Mouse (Mus musculus) granulocyte monocyte progenitor cell, adult 5-6 weeks (primary cell): ENCODE measurements around the gene Rad54l. TPM values are rescaled to one million over a fixed set of nuclear protein-coding genes. Genes with fewer than 3 reads are reported as not detected.

ENCODE experiments used
- ATAC-seq: replicated peaks from 2 replicates; pipeline ENCODE4 v1.8.0; 2016; ENCODE audit warnings: mild to moderate bottlenecking, moderate TSS enrichment, inconsistent platforms; ENCODE audit not compliant: poor library complexity, severe bottlenecking
- total RNA-seq, 2 experiments: library from RNA; stranded (forward) in 1 of 2; stranded (reverse) in 1 of 2; fragments of 200-712, 200-1000 nt in 1 of 2; fragments of >200 nt in 1 of 2; fragmentation: Nextera tagmentation in 1 of 2; gene quantifications; 2 replicates each; pipeline ENCODE4 v1.2.3; 2014 to 2017

Rad54l gene
- total RNA-seq, 2 experiments from 2014 or later, result 27.9 to 37.5 TPM

DNA sequence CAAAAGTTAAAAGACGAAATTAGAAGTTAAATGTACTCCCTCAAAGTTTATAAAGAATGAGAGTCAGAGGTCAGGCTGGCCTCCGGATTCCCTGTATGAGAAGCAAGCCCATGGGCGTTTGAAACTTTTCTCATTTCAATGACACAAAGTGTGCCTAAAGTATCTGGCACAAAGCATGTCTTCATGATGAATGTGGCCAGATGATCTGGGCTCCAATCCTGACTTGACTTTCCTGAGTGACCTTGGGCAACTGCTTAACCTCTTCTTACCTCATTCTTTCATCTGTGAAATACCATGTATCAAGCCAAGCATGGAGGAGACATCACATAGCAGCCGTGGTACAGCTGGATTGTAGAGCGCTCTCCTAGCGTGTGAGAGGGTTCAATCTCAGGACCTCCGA lies 18.8 kb upstream of the Rad54l start:
- no peak for ATAC-seq

DNA sequence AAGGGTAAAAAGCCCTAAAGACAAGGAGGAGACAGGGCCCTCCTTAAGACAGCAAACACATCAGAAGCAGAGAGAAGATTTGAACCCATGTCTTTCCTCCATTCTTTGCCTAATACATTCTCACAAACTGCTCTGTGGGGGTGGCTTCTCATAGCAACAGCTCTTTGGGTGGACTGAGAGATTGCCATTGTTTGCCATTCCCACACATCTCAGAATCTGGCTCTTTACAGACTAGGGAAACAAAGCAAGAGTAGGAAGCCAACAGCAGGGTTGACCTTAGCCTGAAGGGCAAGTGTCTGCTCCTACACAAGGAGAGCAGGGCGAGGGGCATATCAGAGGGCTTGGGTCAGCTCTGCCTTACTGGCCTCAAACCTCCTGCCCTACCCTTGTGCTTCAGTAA lies 18.2 kb upstream of the Rad54l start:
- ATAC-seq, result no peak

DNA sequence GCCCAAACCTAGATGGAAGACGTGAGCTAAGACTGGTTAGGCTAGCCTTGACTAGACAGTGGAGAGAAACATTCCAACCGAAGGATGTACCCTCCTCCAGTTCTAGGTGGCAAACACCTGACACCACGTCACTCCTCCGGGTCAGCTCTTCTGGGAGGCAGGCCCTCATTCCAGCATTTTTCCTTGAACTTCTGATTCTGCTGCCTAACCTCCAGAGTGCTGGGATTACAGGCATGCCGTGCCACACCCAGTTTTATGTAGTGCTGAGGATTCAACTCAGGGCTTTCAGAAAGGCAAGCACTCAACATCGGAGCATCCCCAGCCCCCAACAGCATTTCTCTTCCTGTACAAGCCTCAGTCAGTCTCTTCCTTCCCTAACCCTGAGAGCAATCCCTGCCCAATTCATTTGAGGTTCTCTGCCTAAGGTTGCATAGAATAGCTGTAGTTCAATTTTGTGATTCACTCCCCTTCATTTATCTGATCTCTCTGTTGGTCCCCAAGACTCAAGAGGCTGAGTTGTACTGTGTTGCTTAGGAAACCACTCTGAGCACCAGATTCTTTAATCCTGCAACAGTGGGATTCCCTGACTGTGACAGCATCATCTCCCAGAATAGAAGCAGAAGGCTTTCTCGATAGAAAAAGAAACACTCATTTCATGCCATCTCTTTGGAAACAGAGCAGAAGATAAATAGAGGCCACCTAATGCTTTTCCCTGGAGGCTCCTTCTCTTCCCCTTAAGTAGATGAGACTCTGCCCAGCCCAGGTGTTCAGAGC lies 17.5 kb upstream of the Rad54l start:
- ATAC-seq, result no peak

DNA sequence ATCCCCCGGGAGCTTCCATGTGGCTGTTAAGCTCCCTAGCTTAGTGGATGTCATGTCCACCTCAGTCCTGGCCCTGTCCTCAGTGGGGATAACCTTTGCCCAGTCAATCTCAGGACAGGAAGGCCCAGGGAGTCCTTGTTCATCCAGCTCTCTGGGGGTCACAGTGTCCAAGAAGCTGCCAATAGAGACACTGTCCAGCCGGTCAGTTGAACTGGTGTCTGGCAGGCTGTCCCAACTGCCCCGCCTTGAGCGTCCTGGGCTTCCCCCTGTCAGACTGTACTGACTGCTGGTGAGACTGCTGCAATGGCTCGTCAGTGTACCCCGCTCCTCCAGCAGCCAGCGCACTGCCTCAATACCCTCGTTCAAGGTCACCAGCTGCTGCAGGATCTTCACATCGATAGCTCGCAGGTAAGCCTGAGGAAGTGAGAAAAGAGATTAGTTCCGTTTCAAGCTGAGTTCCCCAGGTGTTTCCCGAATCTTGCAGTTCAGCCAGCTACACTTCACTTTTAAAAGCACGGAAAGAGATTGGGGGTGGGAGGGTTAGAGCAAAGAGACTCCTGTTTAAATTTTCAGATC lies 14.0 kb upstream of the Rad54l start:
- 0 out of 2 replicates have a peak, but pooled peaks have one; percentile 14 for ATAC-seq

DNA sequence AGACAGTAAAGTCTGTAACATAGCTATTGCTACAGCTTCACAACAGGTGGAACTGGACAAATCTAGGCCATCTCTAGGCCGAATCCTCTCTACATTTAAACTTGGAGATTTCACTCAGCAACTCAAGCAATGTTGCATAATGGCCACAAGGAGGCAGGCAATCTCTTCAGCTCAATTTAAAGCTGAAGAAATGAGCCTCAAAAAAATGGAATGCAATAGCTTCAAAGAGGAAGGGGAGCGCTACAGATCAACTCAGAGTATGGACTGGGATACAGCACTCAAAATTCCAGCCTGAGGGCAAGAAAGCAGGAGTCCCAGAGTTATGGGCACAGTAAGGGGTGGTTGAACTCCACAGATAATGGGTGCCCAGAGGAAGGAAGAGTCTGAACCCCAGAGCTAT lies 11.5 kb upstream of the Rad54l start:
- ATAC-seq, result peak; percentile 77

DNA sequence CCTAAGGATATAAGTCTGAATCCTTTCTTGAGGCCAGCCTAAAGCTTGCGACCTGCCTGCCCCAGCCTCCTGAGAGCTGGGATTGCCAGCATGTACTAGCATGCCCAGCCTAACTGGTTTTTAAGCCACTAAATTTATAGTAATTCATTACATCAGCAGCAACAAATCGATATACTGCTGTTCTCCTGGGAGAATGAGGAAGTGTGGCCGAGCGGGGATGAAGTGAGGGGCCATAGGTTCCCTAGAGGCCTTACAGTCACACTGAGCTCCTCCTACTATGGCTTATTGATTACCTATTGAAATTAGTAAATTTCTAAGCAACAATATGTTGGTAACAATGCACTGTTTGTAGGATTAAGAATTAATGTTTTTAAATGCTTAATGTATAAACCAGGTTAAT lies 9.6 kb upstream of the Rad54l start:
- no peak; the same call in 1 of the 2 replicates for ATAC-seq

DNA sequence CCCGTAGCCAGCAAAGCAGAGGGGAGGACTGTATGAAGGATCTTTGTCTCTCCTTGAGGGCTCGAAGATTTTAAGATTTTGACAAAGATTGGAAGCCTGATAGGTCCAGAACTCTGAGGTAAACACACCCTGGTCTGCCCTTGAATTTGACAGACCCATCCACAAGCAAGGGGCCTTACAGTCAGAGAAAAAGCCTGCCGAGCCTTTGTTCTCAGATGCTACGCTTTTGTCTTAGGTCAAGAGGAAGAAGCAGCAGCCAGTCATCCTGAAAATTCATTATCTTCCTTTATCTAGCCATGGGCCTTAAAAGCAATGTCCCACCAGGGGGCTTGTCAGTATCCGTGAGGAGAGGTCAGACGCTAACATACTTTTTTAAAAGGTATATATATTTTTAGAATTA lies 4.5 kb upstream of the Rad54l start:
- ATAC-seq, result no peak

DNA sequence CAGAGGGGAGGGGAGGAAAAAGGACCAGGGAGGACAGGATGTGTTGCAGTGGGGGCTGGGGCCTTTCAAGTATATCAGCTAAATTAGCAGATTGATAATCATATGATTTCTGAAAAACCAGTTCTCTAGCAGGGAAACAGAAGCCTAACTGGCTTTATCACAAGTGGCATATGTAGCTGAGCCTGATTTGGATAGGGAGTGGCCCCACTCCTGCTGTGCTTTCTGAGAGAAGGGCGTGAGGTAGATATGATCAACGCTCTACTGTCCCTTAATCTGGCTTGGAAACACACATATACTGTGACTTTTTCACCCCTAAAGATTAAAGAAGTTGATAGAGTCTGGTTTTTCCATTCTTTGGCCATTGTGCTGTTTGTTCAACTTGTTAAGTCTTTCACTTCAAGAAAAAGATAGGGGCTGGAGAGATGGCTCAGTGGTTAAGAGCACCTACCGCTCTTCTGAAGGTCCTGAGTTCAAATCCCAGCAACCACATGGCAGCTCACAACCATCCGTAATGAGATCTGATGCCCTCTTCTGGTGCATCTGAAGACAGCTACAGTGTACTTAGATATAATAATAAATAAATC lies 2.4 kb upstream of the Rad54l start:
- ATAC-seq, result no peak

DNA sequence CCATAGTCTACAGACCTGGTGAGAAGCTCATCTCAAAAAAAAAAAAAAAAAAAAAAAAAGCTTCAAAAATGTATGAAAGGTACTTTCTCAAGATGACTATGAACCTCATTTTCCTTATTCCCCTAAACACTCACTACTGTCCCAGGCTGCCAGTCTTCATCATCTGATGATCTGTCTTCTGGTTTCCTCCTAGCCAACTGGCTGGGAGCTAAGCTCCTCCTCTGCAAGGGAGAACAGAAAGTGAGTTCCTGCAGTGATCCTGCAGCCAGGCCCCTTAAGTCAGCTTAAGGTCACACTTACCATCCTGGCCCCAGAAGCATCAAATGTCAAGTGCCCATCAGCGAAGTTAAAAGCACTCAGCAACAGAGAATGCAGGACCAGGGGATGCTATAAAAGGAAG lies 728 bp downstream of the Rad54l start:
- peak; percentile 66 for ATAC-seq

DNA sequence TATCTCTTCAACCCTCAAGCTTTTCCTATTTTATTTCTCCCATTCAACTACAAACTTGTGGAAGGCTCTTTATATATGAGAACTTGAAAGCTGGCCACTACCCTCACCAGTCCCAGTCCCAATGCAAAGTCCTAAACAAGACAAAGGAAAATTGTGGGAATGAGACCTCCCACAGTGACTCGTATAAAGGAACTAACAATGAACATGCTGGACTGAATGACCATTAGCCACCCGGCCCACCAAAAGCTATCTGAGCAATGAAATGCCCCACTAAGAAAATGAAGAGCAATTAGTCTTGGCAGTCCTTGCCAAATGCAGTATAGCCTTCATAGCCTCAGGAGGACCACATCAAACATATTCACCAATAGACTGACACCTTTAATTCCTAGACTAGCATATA lies 12.0 kb downstream of the Rad54l start:
- ATAC-seq, result no peak

DNA sequence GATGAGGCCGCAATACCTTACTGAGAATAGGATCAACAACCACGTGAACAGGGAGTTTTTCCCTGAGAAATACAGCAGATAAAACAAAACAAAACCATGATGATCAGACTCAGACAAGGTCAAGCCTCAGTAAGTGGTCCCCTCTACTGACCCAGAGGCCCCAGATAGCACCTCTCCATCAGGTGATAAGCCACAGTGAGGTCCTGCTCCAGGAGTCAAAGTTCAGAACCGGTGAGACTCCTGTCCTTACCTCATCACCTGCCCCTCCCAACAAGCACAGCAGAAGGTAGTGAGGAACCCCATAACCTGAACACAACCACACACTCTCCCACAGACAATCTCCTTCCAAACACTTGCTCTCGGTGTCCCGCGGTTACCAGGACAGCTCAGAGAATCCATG lies 12.8 kb downstream of the Rad54l start:
- ATAC-seq, result no peak

DNA sequence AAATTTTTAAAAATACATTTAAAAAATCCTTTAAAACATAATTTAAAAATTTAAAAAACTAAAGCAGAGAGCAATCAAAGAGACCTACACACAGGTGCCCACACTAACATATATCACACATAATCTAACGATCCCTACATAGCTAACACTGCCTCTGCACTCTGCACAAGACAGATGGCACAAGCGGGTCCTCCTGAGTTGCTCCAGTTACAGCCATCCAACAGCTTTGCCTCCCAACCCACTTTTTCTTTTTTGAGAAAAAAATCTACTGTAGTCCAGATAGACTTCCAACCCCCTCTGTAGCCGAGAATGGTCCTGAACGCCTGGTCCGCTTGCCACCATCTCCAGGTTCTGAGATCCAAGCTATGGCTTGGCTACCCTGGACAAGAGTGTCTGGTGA lies 18.2 kb downstream of the Rad54l start:
- ATAC-seq, result no peak

DNA sequence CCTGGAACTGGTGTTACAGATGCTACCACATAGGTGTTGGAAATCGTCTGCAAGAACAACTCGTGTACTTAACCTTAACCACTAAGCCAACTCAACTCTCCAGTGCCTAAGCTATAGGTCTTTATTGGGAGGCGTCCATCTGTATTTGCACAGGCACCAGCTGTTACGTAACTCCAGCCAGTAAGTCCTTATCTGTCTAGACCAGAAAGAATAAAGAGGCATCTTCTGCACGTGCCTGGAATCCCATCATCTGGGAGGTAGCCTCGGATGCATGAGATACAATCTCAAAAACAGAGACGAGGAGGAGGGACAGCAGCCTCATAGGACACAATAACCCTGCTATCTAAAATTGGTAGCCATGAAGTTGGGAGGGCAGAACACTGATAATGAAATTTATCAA lies 22.5 kb downstream of the Rad54l start:
- ATAC-seq, result no peak

DNA sequence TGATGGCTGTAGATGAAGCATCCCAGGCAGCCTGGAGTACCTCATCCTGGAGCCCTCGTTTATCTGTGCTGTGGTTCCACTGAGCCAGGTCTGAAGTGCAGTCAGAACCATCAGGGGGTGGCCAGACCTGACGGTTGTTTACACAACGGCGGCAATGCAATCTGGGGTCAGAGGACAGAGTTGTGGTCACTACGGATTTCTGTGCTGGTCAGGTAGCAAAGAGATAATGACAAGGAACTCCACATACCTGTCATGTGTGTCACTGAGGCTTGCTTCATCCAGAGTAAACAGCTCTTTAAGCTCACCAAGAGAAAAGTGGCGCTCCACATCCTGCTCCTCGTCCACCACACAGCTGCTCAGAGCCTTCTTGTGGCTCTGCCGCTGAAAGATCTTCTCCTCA lies 26.3 kb downstream of the Rad54l start:
- ATAC-seq, result no peak

DNA sequence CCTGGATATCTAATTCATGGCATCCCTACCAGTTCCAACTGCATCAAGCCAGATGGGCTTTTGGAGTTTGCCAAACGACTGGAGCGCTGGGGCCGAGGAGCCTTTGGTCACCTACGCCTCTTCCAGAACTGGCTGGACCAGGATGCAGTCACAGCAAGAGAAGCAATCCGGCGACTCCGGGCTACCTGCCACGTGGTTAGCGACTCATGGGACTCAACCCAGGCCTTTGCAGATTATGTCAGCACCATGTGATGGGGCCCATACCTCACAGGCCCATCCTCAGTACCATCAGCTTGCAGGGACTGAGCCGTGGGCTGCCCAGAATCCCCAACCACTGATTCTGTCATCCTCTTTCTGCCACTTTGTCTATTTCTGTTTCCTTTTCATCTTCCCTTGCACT lies 27.2 kb downstream of the Rad54l start:
- no peak for ATAC-seq

DNA sequence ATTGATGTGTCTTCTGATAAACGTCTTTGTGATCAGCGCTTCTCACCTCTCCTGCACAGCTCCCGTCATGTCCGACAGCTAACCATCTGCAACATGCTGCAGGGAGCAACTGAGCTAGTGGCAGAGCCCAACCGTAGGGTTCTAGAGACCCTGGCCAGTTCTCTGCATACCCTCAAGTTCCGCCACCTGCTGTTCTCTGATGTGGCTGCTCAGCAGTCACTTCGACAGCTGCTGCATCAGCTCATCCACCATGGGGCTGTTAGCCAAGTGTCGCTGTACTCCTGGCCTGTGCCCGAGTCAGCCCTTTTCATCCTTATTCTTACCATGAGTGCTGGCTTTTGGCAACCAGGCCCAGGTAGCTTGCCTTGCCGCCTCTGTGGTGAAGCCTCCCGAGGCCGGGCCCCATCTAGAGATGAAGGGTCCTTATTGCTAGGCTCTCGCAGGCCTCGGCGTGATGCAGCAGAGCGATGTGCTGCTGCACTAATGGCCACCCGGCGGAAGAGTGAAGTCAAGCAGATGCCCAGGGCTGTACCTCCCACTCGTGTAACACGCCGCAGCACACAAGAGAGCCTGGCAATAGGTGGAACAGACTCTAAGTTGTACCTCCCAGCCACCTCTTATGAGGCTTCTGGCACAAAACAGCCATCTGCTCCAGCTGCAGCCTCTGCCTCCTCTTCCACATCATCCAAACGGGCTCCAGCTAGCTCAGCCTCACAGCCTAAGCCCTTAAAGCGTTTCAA lies 34.8 kb downstream of the Rad54l start:
- no peak for ATAC-seq

DNA sequence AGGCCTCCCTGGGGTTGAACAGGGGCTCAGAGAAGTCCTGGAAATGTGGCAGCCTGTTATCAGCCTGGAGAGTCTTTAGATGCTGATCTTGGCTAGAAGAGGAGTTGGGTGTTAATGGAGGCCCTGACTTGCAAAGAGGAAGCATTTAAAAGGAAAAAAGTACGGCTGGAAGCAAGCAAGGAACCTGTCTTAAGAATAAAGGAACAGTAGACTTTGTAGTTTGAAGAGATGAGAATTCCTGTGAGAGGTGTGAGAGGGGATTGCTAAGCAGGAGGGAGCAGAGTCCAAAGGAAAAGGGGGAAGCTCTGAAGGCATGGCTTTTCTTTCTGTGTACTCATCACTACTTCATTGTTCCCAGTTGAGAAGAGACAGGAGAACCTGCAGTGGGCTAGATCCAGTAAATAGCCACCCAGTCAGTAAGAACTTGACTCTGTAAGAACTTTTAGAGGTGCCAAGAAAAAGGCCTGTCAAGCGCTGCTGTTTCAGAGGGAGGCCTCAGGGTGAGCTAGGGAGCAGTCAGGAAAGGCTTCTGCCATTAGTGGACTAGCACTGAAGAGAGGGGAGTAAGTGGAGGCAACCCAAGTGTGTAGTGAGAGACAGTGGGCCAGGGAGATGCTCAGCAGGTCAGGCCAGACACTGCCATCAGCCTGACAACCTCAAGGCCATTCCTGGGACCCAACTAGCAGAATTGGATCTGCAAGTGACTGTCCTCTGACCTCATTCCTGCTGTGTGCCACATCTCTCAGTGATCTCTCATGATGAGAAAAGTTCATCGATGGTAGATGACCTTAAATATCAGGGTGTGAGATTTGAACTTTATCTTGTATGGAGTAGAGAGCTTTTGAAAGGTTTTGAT lies 46.0 kb downstream of the Rad54l start:
- ATAC-seq, result no peak

DNA sequence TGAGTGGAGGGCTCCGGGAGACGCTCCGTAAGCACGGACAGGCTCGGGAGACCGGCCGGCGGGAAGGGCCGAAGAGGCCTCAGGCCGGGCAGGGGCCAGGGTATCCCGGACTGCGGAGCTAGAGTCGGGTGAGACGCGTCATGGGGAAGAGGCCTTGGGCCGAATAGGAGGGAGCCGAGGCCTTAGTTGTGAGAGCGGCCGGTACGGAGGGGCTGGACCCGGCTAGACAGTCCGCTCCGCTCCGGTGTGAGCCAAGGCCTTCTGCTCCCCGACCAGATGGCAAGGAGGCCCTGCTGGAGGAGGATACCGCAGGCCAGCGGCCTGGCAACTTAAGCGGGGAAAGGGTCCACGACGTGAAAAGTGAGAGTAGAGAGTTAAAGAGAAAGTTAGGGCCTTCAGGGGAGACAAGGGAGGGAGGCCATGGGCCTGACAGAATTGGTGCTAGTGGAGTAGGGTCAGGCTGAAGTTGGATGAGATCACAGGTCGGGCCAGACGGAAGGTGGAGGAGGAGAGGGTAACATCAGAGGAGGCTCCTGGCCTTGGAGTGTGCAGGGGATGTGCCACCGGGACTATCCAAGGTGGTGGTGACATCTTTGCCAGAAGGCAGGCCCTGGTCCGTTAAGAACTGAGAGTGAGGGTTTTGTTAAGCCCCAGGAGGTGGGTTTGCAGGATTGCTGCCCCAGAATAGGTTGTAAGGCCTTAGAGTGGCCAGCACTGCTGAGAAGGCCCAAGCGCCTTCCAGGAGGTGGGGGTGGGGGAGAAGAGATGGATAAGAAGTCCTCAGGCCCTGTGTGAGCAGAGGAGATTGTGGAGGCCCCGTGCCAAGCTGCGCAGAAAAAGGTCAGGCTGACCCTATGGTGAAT lies 46.9 kb downstream of the Rad54l start:
- peak; percentile 18 for ATAC-seq

DNA sequence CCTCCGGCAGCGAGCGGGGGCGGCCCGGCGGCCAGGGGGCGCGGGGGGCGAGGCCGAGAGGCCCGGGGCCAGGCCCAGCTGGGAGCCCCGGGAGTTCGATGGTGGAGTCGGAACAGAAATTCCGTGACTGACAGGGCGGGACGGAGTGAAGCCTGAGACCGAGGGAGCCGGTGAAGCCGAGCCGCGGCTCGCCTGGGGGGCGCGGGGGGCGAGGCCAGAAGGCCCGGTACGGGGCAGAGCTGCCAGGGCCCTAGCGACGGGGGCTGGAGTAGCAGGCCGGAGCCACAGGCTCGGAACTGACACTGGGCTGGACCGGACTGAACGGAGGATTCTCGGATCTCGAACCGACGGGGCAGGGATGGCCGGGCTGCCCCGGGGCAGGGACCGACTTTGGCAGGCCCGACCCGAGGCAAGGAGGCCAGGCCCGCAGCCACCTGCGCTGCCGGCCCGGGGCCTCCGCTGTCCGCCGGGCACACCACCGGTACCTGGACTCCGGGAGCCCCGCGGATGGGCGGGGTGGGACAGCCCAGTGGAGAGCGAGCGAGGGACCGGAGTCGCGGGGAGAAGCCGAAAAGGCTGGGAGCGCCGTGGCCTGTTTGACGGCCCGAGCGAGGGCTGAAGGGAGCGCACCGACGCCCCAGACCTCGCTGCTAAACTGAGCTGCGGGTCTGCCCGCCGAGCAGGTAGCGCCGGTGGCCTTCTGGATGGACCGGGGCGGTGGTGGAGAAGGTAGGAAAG lies 47.7 kb downstream of the Rad54l start:
- peak; percentile 41 for ATAC-seq
